Mouse (Mus musculus): ENCODE measurements at regions not wholly inside any gene's neighbourhood (a gene's known extent, or its start where the extent isn't known, plus 50 kb on each side); places are given as distances from the start of the nearest gene placed in this dataset.

- Histone ChIP-seq H3K27ac (no peak overlapping the region), H3K9ac (no peak overlapping the region), H3K4me3 (replicated peaks) (no peak overlapping the region), H3K4me2 (no peak overlapping the region), H3K9me3 (replicated peaks) (no peaks in the 10 kb centered on the region), H3K36me3 (no peaks in the 10 kb centered on the region), H3K27me3 (peaks cover 2% of the 10 kb centered on the region; the same call in 1 of the 2 replicates), H3K4me1 (peaks cover 40% of the 10 kb centered on the region)
- 45% methylated on average over 4 of the region's 4 CpGs for WGBS
- ATAC-seq (replicated peaks; ENCODE audit: low FRiP score), result no peak
Observed at GRCm38 (mm10) chr13:44584551-44584950, 144.7 kb upstream of the Jarid2 start.

DNA sequence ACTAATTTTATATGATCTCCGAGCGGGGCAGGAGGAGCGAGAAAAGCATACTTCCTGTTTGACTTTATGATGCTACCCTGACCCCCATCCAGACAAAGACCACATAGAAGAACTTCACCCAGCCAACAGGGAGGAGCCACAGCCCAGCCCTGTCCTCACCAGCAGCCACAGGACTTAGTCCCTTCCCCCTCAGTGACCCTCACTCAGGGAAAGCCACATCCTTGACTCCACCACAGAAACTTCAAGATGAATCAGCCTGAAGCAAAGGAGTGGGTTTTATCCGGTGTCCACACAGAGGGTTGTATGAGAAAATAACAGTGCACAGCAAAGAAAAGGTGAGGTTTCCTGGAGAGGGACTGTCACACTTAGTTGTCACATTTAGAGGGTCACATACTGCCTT lies 141.4 kb upstream of the Jarid2 start:
- no peaks in the 10 kb centered on the region for H3K9me3 ChIP-seq (replicated peaks)
- ATAC-seq (replicated peaks; ENCODE audit: low FRiP score), result no peak
- no peak overlapping the region for H3K4me3 ChIP-seq (replicated peaks)
- 57% methylated on average over 4 of the region's 4 CpGs for WGBS
- H3K4me1 ChIP-seq, result peaks cover 21% of the 10 kb centered on the region
- no peaks in the 10 kb centered on the region for H3K36me3 ChIP-seq
- 0 out of 2 replicates have a peak, but pooled peaks cover 2% of the 10 kb centered on the region for H3K27me3 ChIP-seq
- no peak overlapping the region for H3K9ac ChIP-seq
- no peak overlapping the region for H3K4me2 ChIP-seq
- H3K27ac ChIP-seq, result no peak overlapping the region

- no peak overlapping the region for H3K4me2 ChIP-seq
- no peak overlapping the region for H3K9ac ChIP-seq
- H3K27ac ChIP-seq, result no peak overlapping the region
- H3K4me1 ChIP-seq, result 0 out of 2 replicates have a peak, but pooled peaks cover 3% of the 10 kb centered on the region
- ATAC-seq (replicated peaks; ENCODE audit: low FRiP score), result no peak
- H3K36me3 ChIP-seq, result no peaks in the 10 kb centered on the region
- no peaks in the 10 kb centered on the region for H3K9me3 ChIP-seq (replicated peaks)
- WGBS, result 93% methylated on average over 5 of the region's 5 CpGs
- no peak overlapping the region for H3K4me3 ChIP-seq (replicated peaks)
- no peaks in the 10 kb centered on the region for H3K27me3 ChIP-seq
Observed at GRCm38 (mm10) chr13:44594645-44595044, 134.6 kb upstream of the Jarid2 start.

GRCm38 (mm10) chr13:44597666-44598065 lies 131.6 kb upstream of the Jarid2 start:
- no peaks in the 10 kb centered on the region for H3K36me3 ChIP-seq
- 32% methylated on average over 1 of the region's 1 CpGs for WGBS
- 0 out of 2 replicates have a peak, but pooled peaks cover 3% of the 10 kb centered on the region for H3K27me3 ChIP-seq
- no peak overlapping the region for H3K4me3 ChIP-seq (replicated peaks)
- no peaks in the 10 kb centered on the region for H3K9me3 ChIP-seq (replicated peaks)
- H3K4me1 ChIP-seq, result no peaks in the 10 kb centered on the region; the same call in 1 of the 2 replicates
- H3K27ac ChIP-seq, result no peak overlapping the region
- no peak overlapping the region for H3K9ac ChIP-seq
- no peak for ATAC-seq (replicated peaks; ENCODE audit: low FRiP score)
- H3K4me2 ChIP-seq, result no peak overlapping the region

DNA sequence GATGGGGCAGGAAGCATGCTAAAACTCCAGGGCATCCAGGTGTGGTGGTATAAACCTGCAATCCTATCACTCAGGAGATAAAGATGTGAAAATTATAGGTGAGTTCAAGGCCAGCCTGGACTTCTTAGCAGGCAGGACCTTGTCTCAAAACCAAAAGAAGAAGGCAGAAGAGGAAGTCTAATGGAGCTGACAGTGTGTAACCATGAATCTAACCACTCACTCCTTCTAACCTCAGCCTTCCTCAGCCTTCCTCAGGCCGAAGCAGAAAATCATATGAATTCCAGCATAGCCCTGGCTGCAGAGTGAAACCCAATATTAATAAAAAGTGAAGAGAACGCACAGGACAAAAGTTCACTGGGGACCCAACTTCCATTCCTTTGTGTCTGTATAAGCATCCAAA lies 128.2 kb upstream of the Jarid2 start:
- Histone ChIP-seq H3K9ac (no peak overlapping the region), H3K9me3 (replicated peaks) (no peaks in the 10 kb centered on the region), H3K27ac (no peak overlapping the region), H3K4me1 (no peaks in the 10 kb centered on the region; the same call in 1 of the 2 replicates), H3K27me3 (0 out of 2 replicates have a peak, but pooled peaks cover 3% of the 10 kb centered on the region), H3K4me2 (no peak overlapping the region), H3K36me3 (no peaks in the 10 kb centered on the region), H3K4me3 (replicated peaks) (no peak overlapping the region)
- ATAC-seq (replicated peaks; ENCODE audit: low FRiP score), result no peak
- 88% methylated on average over 2 of the region's 2 CpGs for WGBS

GRCm38 (mm10) chr13:44602658-44603057 lies 126.6 kb upstream of the Jarid2 start:
- Histone ChIP-seq H3K27ac (no peak overlapping the region), H3K36me3 (no peaks in the 10 kb centered on the region), H3K27me3 (0 out of 2 replicates have a peak, but pooled peaks cover 3% of the 10 kb centered on the region), H3K9ac (no peak overlapping the region), H3K4me2 (no peak overlapping the region), H3K4me1 (peaks cover 2% of the 10 kb centered on the region; the same call in 1 of the 2 replicates), H3K9me3 (replicated peaks) (no peaks in the 10 kb centered on the region), H3K4me3 (replicated peaks) (no peak overlapping the region)
- ATAC-seq (replicated peaks; ENCODE audit: low FRiP score), result no peak
- 30% methylated on average over 6 of the region's 6 CpGs for WGBS

DNA sequence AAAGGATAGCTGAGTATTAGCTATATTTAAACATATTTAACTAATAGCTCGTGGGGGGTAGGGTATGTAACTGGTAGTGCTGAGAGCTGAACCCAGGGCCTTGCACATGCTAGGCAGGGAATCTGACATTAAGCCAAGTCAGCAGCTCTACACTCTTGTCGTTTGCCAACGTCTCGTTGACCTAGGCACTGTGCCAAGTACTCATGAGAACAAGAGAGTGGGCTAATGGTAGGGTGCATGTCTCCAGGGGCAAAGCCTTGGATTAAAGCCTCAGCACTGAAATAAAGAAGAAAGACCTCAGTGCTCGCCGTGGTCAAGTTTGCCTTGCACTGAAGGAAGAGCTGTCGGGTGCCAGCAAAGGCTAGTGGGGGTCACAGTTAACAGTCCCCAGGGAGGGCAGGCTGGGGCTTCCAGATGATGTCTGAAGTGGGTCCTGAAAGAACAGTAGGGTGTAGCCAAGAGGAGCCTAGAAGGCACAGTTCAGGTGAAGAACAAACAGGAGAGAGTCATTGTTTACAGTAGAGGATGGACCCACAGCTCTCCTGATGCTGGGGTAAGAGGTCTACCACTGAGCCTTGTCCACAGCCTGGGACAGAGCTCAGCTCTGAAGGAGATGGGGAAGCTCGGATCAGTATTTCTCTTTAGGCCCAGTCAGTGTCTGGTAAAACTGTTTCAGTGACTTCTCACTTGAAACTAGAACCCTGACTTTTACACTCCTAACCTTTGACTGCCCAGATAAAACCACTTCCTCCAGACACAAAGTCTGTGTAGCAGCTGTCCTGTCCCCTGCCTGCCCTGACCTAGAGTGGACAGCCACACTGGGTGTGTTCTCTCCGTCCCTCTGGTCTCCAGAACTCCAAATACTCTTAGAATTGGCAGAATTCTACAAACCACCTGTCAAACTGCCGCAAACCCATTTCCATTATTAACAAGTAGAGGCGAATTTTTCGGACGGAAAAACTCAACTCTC lies 121.7 kb upstream of the Jarid2 start:
- 75% methylated on average over 13 of the region's 13 CpGs for WGBS

GRCm38 (mm10) chr13:44608286-44608675 lies 121.0 kb upstream of the Jarid2 start:
- no peak overlapping the region for H3K9ac ChIP-seq
- H3K36me3 ChIP-seq, result no peaks in the 10 kb centered on the region
- no peak overlapping the region for H3K4me3 ChIP-seq (replicated peaks)
- H3K4me1 ChIP-seq, result peaks cover 8% of the 10 kb centered on the region; the same call in 1 of the 2 replicates
- H3K4me2 ChIP-seq, result no peak overlapping the region
- no peak overlapping the region for H3K27ac ChIP-seq
- H3K9me3 ChIP-seq (replicated peaks), result no peaks in the 10 kb centered on the region
- no peak for ATAC-seq (replicated peaks; ENCODE audit: low FRiP score)
- WGBS, result 70% methylated on average over 3 of the region's 3 CpGs
- H3K27me3 ChIP-seq, result no peaks in the 10 kb centered on the region

More for the DNA sequence above, 121.7 kb upstream of the Jarid2 start:
- no peak overlapping the region for H3K4me2 ChIP-seq
- no peaks in the 10 kb centered on the region for H3K36me3 ChIP-seq
- no peak for ATAC-seq (replicated peaks; ENCODE audit: low FRiP score)
- H3K27me3 ChIP-seq, result no peaks in the 10 kb centered on the region
- H3K27ac ChIP-seq, result no peak overlapping the region
- H3K4me1 ChIP-seq, result peaks cover 8% of the 10 kb centered on the region; the same call in 1 of the 2 replicates
- H3K9ac ChIP-seq, result no peak overlapping the region
- no peak overlapping the region for H3K4me3 ChIP-seq (replicated peaks)
- no peaks in the 10 kb centered on the region for H3K9me3 ChIP-seq (replicated peaks)

DNA sequence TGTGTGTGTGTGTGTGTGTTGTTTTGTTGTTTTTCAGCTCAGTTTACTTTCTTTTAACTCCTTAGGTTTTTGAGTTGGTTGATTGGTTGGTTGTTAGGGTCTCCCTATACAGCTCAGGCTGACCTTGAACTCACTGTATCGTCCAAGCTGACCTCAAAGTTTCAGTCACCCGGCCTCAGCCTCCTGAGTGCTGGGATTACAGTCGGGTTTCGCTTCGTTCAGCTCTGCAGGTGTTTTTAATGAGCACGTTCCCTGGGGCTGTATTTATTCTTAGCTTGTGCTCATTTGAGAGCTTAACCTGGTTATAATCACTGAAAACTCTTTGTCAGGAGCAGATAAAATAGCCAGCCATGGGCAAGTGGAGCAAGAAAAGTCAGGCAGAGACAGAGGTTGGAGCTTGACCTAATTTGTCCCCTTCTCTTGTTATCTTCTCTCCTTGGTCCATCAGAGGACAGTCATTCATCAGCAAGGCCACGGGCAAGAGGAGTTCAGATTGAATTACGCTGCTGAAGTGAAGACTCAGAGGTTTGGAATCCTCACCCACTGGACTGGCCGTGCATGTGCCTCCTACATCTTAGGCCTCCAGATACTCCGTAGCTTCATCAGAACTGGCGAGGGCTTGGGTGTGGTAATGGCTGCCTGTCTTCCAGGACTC lies 120.5 kb upstream of the Jarid2 start:
- peaks cover 8% of the 10 kb centered on the region; the same call in 1 of the 2 replicates for H3K4me1 ChIP-seq
- ATAC-seq (replicated peaks; ENCODE audit: low FRiP score), result no peak
- H3K4me2 ChIP-seq, result no peak overlapping the region
- H3K4me3 ChIP-seq (replicated peaks), result no peak overlapping the region
- no peaks in the 10 kb centered on the region for H3K36me3 ChIP-seq
- no peaks in the 10 kb centered on the region for H3K9me3 ChIP-seq (replicated peaks)
- 41% methylated on average over 11 of the region's 11 CpGs for WGBS
- H3K27ac ChIP-seq, result no peak overlapping the region
- H3K9ac ChIP-seq, result no peak overlapping the region
- no peaks in the 10 kb centered on the region for H3K27me3 ChIP-seq

DNA sequence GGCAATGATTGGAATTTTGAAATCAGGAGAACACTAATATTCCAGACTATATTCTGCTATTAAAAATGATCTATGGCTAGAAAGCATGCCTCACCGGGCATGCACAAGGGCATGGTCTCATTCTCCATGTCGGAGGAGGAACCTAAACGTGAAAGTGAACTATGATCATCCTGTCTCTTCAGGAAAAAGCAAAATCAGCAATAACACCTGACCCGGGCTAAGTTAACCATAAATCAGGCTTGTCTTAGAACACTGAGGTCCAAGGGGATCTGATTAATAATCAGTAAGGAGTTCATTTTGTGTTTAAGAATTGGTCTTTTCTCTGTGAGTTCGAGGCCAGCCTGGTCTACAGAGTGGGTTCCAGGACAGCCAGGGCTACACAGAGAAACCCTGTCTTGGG lies 119.7 kb upstream of the Jarid2 start:
- Histone ChIP-seq H3K9ac (no peak overlapping the region), H3K4me1 (peaks cover 8% of the 10 kb centered on the region; the same call in 1 of the 2 replicates)

DNA sequence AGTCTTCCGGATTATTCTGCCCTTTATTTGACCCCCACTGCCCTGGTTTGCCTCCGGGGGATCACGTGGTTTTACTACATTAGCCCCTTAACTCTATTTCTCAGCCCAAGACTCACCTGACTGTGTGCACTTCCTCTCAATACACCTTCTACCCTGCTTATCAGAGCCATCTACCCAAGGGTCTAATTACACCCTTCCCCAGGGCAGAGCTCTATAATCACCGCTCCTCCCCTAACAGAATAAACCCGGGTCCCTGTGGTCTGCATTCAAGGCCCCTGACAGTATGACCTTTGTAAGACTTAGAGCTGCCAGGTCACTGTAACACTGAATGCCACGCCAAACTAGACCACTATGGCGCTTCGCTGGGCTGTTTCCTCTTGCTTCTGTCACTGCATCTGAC lies 113.6 kb upstream of the Jarid2 start:
- H3K9me3 ChIP-seq (replicated peaks), result no peaks in the 10 kb centered on the region

More for the DNA sequence above, 119.7 kb upstream of the Jarid2 start:
- Histone ChIP-seq H3K9me3 (replicated peaks) (no peaks in the 10 kb centered on the region), H3K4me3 (replicated peaks) (no peak overlapping the region), H3K36me3 (no peaks in the 10 kb centered on the region), H3K27me3 (no peaks in the 10 kb centered on the region), H3K27ac (no peak overlapping the region), H3K4me2 (no peak overlapping the region)
- 55% methylated on average over 5 of the region's 5 CpGs for WGBS
- ATAC-seq (replicated peaks; ENCODE audit: low FRiP score), result no peak

GRCm38 (mm10) chr13:44618368-44618767 lies 110.9 kb upstream of the Jarid2 start:
- no peaks in the 10 kb centered on the region for H3K36me3 ChIP-seq
- 11% methylated on average over 3 of the region's 3 CpGs for WGBS
- peaks cover 21% of the 10 kb centered on the region for H3K4me1 ChIP-seq
- no peaks in the 10 kb centered on the region for H3K9me3 ChIP-seq (replicated peaks)
- no peak overlapping the region for H3K27ac ChIP-seq
- H3K4me2 ChIP-seq, result no peak overlapping the region
- H3K9ac ChIP-seq, result no peak overlapping the region
- ATAC-seq (replicated peaks; ENCODE audit: low FRiP score), result no peak
- H3K27me3 ChIP-seq, result no peaks in the 10 kb centered on the region
- no peak overlapping the region for H3K4me3 ChIP-seq (replicated peaks)

More for the DNA sequence above, 113.6 kb upstream of the Jarid2 start:
- WGBS, result 44% methylated on average over 8 of the region's 8 CpGs
- no peak for ATAC-seq (replicated peaks; ENCODE audit: low FRiP score)
- peaks cover 7% of the 10 kb centered on the region; the same call in 1 of the 2 replicates for H3K4me1 ChIP-seq
- no peak overlapping the region for H3K9ac ChIP-seq
- no peak overlapping the region for H3K27ac ChIP-seq
- H3K4me3 ChIP-seq (replicated peaks), result no peak overlapping the region
- no peak overlapping the region for H3K4me2 ChIP-seq
- H3K36me3 ChIP-seq, result no peaks in the 10 kb centered on the region
- no peaks in the 10 kb centered on the region for H3K27me3 ChIP-seq
